Mouse (Mus musculus): Measurements from ENCODE around the gene Dcaf5.

GRCm38 (mm10) chr12:80377604-80378003, 58.8 kb downstream of the Dcaf5 start:
- TF ChIP-seq CTCF (IDR thresholded peaks at IDR 0.05; ENCODE audit: low read depth, low read length) (no peak), POLR2A (IDR thresholded peaks at IDR 0.05; ENCODE audit: borderline replicate concordance, low read depth, low read length) (no peak)

All from bone marrow macrophage, adult 2 months (primary cell).